Mouse (Mus musculus) heart, adult 2 months (tissue): Measurements from ENCODE around the gene Cnot1.

ENCODE experiments used
- CTCF ChIP-seq: fragments of 200-600 bp; IDR thresholded peaks from 2 replicates; pipeline ENCODE4 v1.8.1; 2022; ENCODE audit warnings: antibody characterized with exemption, mild to moderate bottlenecking, moderate library complexity
- POLR2A ChIP-seq: fragments of 200-500 bp; IDR thresholded peaks from 2 replicates; pipeline ENCODE4 v1.6.1; 2011; ENCODE audit warnings: mild to moderate bottlenecking, low read depth, low read length, control low read depth; ENCODE audit not compliant: insufficient read depth

DNA sequence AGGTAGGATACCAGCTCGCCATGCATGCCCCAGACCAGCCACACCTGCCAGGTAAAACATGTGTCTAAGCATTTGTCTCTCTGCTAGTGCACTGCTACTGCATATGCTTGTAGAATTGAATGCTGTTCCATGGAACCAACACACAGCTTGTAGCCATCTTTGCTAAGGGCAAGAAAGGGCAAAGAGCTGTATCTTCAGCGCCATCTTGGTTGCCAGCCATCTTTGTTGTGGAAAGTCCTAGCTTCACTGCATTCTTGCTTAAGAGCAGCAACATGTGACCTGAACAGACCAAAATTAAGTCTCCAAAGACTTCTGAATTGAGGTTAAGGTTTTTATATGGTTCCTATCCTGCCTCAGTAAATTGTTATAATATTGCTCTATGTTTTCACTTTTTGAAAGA is 25.5 kb downstream of the Cnot1 start:
- TF ChIP-seq POLR2A = no peak
- TF ChIP-seq CTCF = no peak
